Mouse (Mus musculus) MEL (cell line): ENCODE data around the gene Rab35.

Source experiments
- CTCF ChIP-seq, 3 experiments: IDR thresholded peaks in 2 of 3; conservative IDR thresholded peaks in 1 of 3; 2 replicates each; pipeline ENCODE4 v1.5.1; 2011 to 2012; ENCODE audit warnings: low read length in 3 of 3, low read depth in 2 of 3, mild to moderate bottlenecking in 2 of 3, improper control_type of control experiment in 1 of 3, inconsistent platforms in 1 of 3, mixed read lengths in 1 of 3, moderate library complexity in 1 of 3; ENCODE audit not compliant: control insufficient read depth in 1 of 3, insufficient read depth in 1 of 3, poor library complexity in 1 of 3, severe bottlenecking in 1 of 3
- E2F4 ChIP-seq: IDR thresholded peaks from 2 replicates; pipeline ENCODE4 v1.6.1; 2011; ENCODE audit warnings: low read depth, low read length, improper control_type of control experiment, borderline replicate concordance
- ELF1 ChIP-seq: IDR thresholded peaks from 2 replicates; pipeline ENCODE4 v1.6.1; 2014; ENCODE audit warnings: low read depth, mild to moderate bottlenecking, inconsistent platforms, low read length, improper control_type of control experiment, moderate library complexity
- EP300 ChIP-seq, 2 experiments: IDR thresholded peaks; 2 replicates each; pipeline ENCODE4 v1.6.1; 2011; ENCODE audit warnings: improper control_type of control experiment in 2 of 2, low read length in 2 of 2, low read depth in 1 of 2, mild to moderate bottlenecking in 1 of 2
- GABPA ChIP-seq: IDR thresholded peaks from 2 replicates; pipeline ENCODE4 v1.6.1; 2012; ENCODE audit warnings: low read depth, mild to moderate bottlenecking, inconsistent platforms, low read length, improper control_type of control experiment, moderate library complexity
- GATA1 ChIP-seq: IDR thresholded peaks from 2 replicates; pipeline ENCODE4 v1.6.1; 2011; ENCODE audit warnings: low read depth, low read length, improper control_type of control experiment
- HCFC1 ChIP-seq: IDR thresholded peaks from 2 replicates; pipeline ENCODE4 v1.6.1; 2012; ENCODE audit warnings: low read depth, mild to moderate bottlenecking, inconsistent platforms, low read length, improper control_type of control experiment, moderate library complexity
- MAFK ChIP-seq: IDR thresholded peaks from 2 replicates; pipeline ENCODE4 v1.6.1; 2011; ENCODE audit warnings: low read depth, mild to moderate bottlenecking, low read length, improper control_type of control experiment, borderline replicate concordance
- MXI1 ChIP-seq: IDR thresholded peaks from 2 replicates; pipeline ENCODE4 v1.6.1; 2011; ENCODE audit warnings: mild to moderate bottlenecking, low read depth, low read length, improper control_type of control experiment
- NRF1 ChIP-seq: IDR thresholded peaks from 2 replicates; pipeline ENCODE4 v1.6.1; 2014; ENCODE audit warnings: low read depth, mild to moderate bottlenecking, inconsistent platforms, low read length, improper control_type of control experiment, moderate library complexity; ENCODE audit not compliant: poor library complexity, insufficient read depth, severe bottlenecking
- POLR2A ChIP-seq, 2 experiments: IDR thresholded peaks; 2 replicates each; pipeline ENCODE4 v1.6.1; 2011 to 2012; ENCODE audit warnings: low read length in 2 of 2, mild to moderate bottlenecking in 2 of 2, control low read depth in 1 of 2, improper control_type of control experiment in 1 of 2, low read depth in 1 of 2, moderate library complexity in 1 of 2; ENCODE audit not compliant: control insufficient read depth in 1 of 2, insufficient read depth in 1 of 2, poor library complexity in 1 of 2
- POLR2AphosphoS2 ChIP-seq: IDR thresholded peaks from 2 replicates; pipeline ENCODE4 v1.6.1; 2011; ENCODE audit warnings: low read length, improper control_type of control experiment
- TAL1 ChIP-seq: IDR thresholded peaks from 2 replicates; pipeline ENCODE4 v1.6.1; 2012; ENCODE audit warnings: mild to moderate bottlenecking, inconsistent platforms, low read length, moderate library complexity, mixed read lengths
- ZC3H11A ChIP-seq: IDR thresholded peaks from 2 replicates; pipeline ENCODE4 v1.6.1; 2012; ENCODE audit warnings: low read depth, mild to moderate bottlenecking, inconsistent platforms, low read length, improper control_type of control experiment

DNA sequence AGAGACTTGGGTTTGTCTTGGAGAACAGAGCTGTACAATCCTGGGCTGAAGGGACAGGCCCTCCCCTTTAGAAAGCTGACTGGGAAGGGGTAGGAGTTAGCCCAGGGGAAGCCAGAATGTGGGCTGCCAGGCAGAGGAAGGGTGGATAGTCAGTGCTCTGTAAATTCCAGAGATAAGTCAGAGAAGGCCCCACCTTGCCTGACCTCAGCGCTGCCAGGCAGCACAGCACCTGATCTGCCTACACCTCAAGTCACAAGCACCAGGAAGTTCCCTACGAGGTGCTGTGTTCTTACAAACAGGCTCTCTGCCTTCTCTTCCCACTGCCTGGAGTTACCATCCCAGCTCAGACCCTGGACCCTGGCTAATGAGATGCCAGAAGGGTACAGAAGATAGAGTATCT is 38.7 kb downstream of the Rab35 start:
- TF ChIP-seq CTCF (IDR thresholded peaks at IDR 0.05 in 2 of 3, conservative IDR thresholded peaks at IDR 0.05 in 1 of 3; ENCODE audit: control insufficient read depth in 1 of 3, insufficient read depth in 1 of 3, low read depth in 2 of 3, low read length in 3 of 3, poor library complexity in 1 of 3, severe bottlenecking in 1 of 3), result no peak
- no peak for TF ChIP-seq POLR2A (IDR thresholded peaks at IDR 0.05; ENCODE audit: control insufficient read depth in 1 of 2, insufficient read depth in 1 of 2, low read depth in 1 of 2, low read length in 2 of 2, poor library complexity in 1 of 2)
- TF ChIP-seq ZC3H11A, result no peak
- no peak for TF ChIP-seq GATA1
- TF ChIP-seq MAFK, result no peak
- no peak for TF ChIP-seq HCFC1
- TF ChIP-seq GABPA, result no peak
- no peak for TF ChIP-seq MXI1
- TF ChIP-seq E2F4, result no peak
- TF ChIP-seq EP300 (IDR thresholded peaks at IDR 0.05; ENCODE audit: low read depth in 1 of 2, low read length in 2 of 2), result no peak
- TF ChIP-seq TAL1, result no peak
- TF ChIP-seq NRF1, result no peak
- TF ChIP-seq ELF1, result no peak
- no peak for TF ChIP-seq POLR2AphosphoS2
